Mouse (Mus musculus) testis, adult 2 months (tissue): Measurements from ENCODE around the gene Chrnd. TPM values are rescaled to one million over a fixed set of nuclear protein-coding genes. Genes with fewer than 3 reads are reported as not detected.

ENCODE experiments used
- H3K27ac ChIP-seq: fragments of 200-500 bp; 2 replicates; pipeline ENCODE4 v1.5.1; 2012; ENCODE audit warnings: low read depth, low read length; ENCODE audit not compliant: control insufficient read depth, insufficient read depth
- H3K27me3 ChIP-seq: fragments of 200-500 bp; 2 replicates; pipeline ENCODE4 v1.6.1; 2012; ENCODE audit warnings: mild to moderate bottlenecking, low read length, moderate library complexity; ENCODE audit not compliant: control insufficient read depth, insufficient read depth
- H3K36me3 ChIP-seq: fragments of 200-500 bp; 2 replicates; pipeline ENCODE4 v1.6.1; 2012; ENCODE audit warnings: mild to moderate bottlenecking, low read length; ENCODE audit not compliant: control insufficient read depth, insufficient read depth
- H3K4me1 ChIP-seq: fragments of 200-500 bp; 2 replicates; pipeline ENCODE4 v1.6.1; 2012; ENCODE audit warnings: low read length; ENCODE audit not compliant: control insufficient read depth, insufficient read depth
- H3K4me3 ChIP-seq: fragments of 200-500 bp; 2 replicates; pipeline ENCODE4 v1.5.1; 2012; ENCODE audit warnings: low read depth, mild to moderate bottlenecking, low read length, moderate library complexity, mixed read lengths; ENCODE audit not compliant: control insufficient read depth
- CTCF ChIP-seq: fragments of 200-500 bp; IDR thresholded peaks from 2 replicates; pipeline ENCODE4 v1.5.1; 2012; ENCODE audit warnings: low read depth, mild to moderate bottlenecking, inconsistent platforms, low read length, moderate library complexity; ENCODE audit not compliant: control insufficient read depth, insufficient read depth, insufficient replicate concordance
- POLR2A ChIP-seq: fragments of 200-500 bp; IDR thresholded peaks from 2 replicates; pipeline ENCODE4 v1.6.1; 2012; ENCODE audit warnings: low read depth, mild to moderate bottlenecking, inconsistent platforms, low read length, moderate library complexity; ENCODE audit not compliant: control insufficient read depth
- polyA plus RNA-seq: library from polyadenylated mRNA; depleted of rRNA; stranded (reverse); fragments of >200 nt; gene quantifications from 2 replicates; pipeline ENCODE4 v1.2.3, GENCODE M21; 2012

Chrnd gene
- polyA plus RNA-seq, 1 experiment = 0.02 TPM

GRCm38 (mm10) chr1:87154501-87155120, 35.8 kb upstream of the Chrnd start:
- H3K27me3 ChIP-seq = peaks cover 2% of the 10 kb centered on the region; the same call in 1 of the 2 replicates
- H3K4me1 ChIP-seq = peaks cover 23% of the 10 kb centered on the region
- TF ChIP-seq POLR2A (no peak), CTCF (no peak)
- no peaks in the 10 kb centered on the region for H3K36me3 ChIP-seq
- peak overlapping the region; percentile 83 for H3K4me3 ChIP-seq
- H3K27ac ChIP-seq = no peak overlapping the region

GRCm38 (mm10) chr1:87155531-87156198, 34.7 kb upstream of the Chrnd start:
- peak overlapping the region; percentile 11; the same call in 1 of the 2 replicates for H3K4me3 ChIP-seq
- no peaks in the 10 kb centered on the region for H3K36me3 ChIP-seq
- no peak overlapping the region for H3K27ac ChIP-seq
- H3K27me3 ChIP-seq = peaks cover 2% of the 10 kb centered on the region; the same call in 1 of the 2 replicates
- no peak for TF ChIP-seq POLR2A
- peaks cover 20% of the 10 kb centered on the region for H3K4me1 ChIP-seq

- H3K4me1 ChIP-seq = peaks cover 20% of the 10 kb centered on the region
- peaks cover 2% of the 10 kb centered on the region; the same call in 1 of the 2 replicates for H3K27me3 ChIP-seq
- TF ChIP-seq POLR2A (no peak), CTCF (no peak)
- H3K4me3 ChIP-seq = peak within 1 kb of the TSS; percentile 11; the same call in 1 of the 2 replicates
- no peak within 1 kb of the TSS for H3K27ac ChIP-seq
- no peaks in the 10 kb centered on the region for H3K36me3 ChIP-seq
These were observed 34.2 kb upstream of the Chrnd start, which contains the start of gene Ecel1 for GRCm38 (mm10) chr1:87156199-87156587. Ecel1 (minus strand) TSS chr1:87156521.

- H3K27me3 ChIP-seq = peaks cover 2% of the 10 kb centered on the region; the same call in 1 of the 2 replicates
- no peak overlapping the region for H3K4me3 ChIP-seq
- TF ChIP-seq CTCF = no peak
- no peak for TF ChIP-seq POLR2A
- H3K27ac ChIP-seq = no peak overlapping the region
- no peaks in the 10 kb centered on the region for H3K36me3 ChIP-seq
- H3K4me1 ChIP-seq = peaks cover 12% of the 10 kb centered on the region
These were observed 31.0 kb upstream of the Chrnd start for GRCm38 (mm10) chr1:87159396-87159795.

- H3K4me1 ChIP-seq = no peaks in the 10 kb centered on the region
- TF ChIP-seq POLR2A = no peak
- no peak for TF ChIP-seq CTCF
- no peak overlapping the region for H3K27ac ChIP-seq
- H3K27me3 ChIP-seq = no peaks in the 10 kb centered on the region
- no peaks in the 10 kb centered on the region for H3K36me3 ChIP-seq
- no peak overlapping the region for H3K4me3 ChIP-seq
These were observed 26.1 kb upstream of the Chrnd start for GRCm38 (mm10) chr1:87164164-87164795.

- no peaks in the 10 kb centered on the region for H3K27me3 ChIP-seq
- 0 out of 2 replicates have a peak, but pooled peaks cover under 1% of the 10 kb centered on the region for H3K4me1 ChIP-seq
- no peak for TF ChIP-seq POLR2A
- no peak for TF ChIP-seq CTCF
- no peaks in the 10 kb centered on the region for H3K36me3 ChIP-seq
- H3K4me3 ChIP-seq = no peak overlapping the region
- no peak overlapping the region for H3K27ac ChIP-seq
These were observed 25.6 kb upstream of the Chrnd start for GRCm38 (mm10) chr1:87164796-87165184.

- H3K27me3 ChIP-seq = no peaks in the 10 kb centered on the region
- peaks cover 8% of the 10 kb centered on the region; the same call in 1 of the 2 replicates for H3K4me1 ChIP-seq
- TF ChIP-seq CTCF (no peak), POLR2A (no peak)
- no peak overlapping the region for H3K27ac ChIP-seq
- H3K4me3 ChIP-seq = no peak overlapping the region
- H3K36me3 ChIP-seq = no peaks in the 10 kb centered on the region
These were observed 19.9 kb upstream of the Chrnd start for GRCm38 (mm10) chr1:87170458-87170857.
